Mouse (Mus musculus) midbrain, embryonic 11.5 days (tissue): ENCODE data around the gene Myh9. TPM values are rescaled to one million over a fixed set of nuclear protein-coding genes. Genes with fewer than 3 reads are reported as not detected.

Experiments
- ATAC-seq: fragments of 200-750 bp; cut with Nextera tagmentation; 2 replicates; pipeline ENCODE4 v1.8.0; 2017; ENCODE audit warnings: moderate TSS enrichment, moderate library complexity; ENCODE audit not compliant: low FRiP score
- DNase-seq: peaks from one replicate; pipeline ENCODE4 v3.0.0; 2015; ENCODE audit warnings: low spot score; ENCODE audit errors: missing footprints
- H3K27ac ChIP-seq: fragments of 300-500 bp; sonication (generic); 2 replicates; pipeline ENCODE4 v1.5.1; 2014; ENCODE audit warnings: low read depth, low read length
- H3K27me3 ChIP-seq: fragments of 300-500 bp; sonication (generic); 2 replicates; pipeline ENCODE4 v1.6.1; 2014; ENCODE audit warnings: mild to moderate bottlenecking, low read length, moderate library complexity, mixed read lengths; ENCODE audit not compliant: control insufficient read depth, insufficient read depth
- H3K36me3 ChIP-seq: fragments of 300-500 bp; sonication (generic); 2 replicates; pipeline ENCODE4 v1.6.1; 2014; ENCODE audit warnings: mild to moderate bottlenecking, low read length, moderate library complexity, mixed read lengths; ENCODE audit not compliant: control insufficient read depth, insufficient read depth
- H3K4me1 ChIP-seq: fragments of 300-500 bp; sonication (generic); 2 replicates; pipeline ENCODE4 v1.6.1; 2014; ENCODE audit warnings: low read length; ENCODE audit not compliant: control insufficient read depth, insufficient read depth
- H3K4me2 ChIP-seq: fragments of 300-500 bp; sonication (generic); 2 replicates; pipeline ENCODE4 v1.6.1; 2014; ENCODE audit warnings: mild to moderate bottlenecking, moderate library complexity
- H3K4me3 ChIP-seq: fragments of 300-500 bp; sonication (generic); 2 replicates; pipeline ENCODE4 v1.5.1; 2014; ENCODE audit warnings: low read depth, low read length
- H3K9ac ChIP-seq: fragments of 300-500 bp; sonication (generic); 2 replicates; pipeline ENCODE4 v1.6.1; 2014; ENCODE audit warnings: low read length
- H3K9me3 ChIP-seq: fragments of 300-500 bp; sonication (generic); 2 replicates; pipeline ENCODE4 v1.6.1; 2016; ENCODE audit warnings: low read length; ENCODE audit not compliant: control insufficient read depth
- WGBS: fragments of 180-500 bp; shearing (Covaris S2); extraction: QIAGEN DNeasy Blood & Tissue Kit; methylation state at CpG from one replicate; pipeline ENCODE4 v1.1.7; 2014; 5-methylcytosine and 5-hydroxymethylcytosine counted together
- polyA plus RNA-seq: library from polyadenylated mRNA; unstranded; fragments of >200 nt; fragmentation: Nextera tagmentation; extraction: Ambion mirVana; gene quantifications from 2 replicates; pipeline ENCODE4 v1.2.1, GENCODE M21; 2014

Gene Myh9
- polyA plus RNA-seq, 1 experiment from 2014 or later: 19.6 TPM

DNA sequence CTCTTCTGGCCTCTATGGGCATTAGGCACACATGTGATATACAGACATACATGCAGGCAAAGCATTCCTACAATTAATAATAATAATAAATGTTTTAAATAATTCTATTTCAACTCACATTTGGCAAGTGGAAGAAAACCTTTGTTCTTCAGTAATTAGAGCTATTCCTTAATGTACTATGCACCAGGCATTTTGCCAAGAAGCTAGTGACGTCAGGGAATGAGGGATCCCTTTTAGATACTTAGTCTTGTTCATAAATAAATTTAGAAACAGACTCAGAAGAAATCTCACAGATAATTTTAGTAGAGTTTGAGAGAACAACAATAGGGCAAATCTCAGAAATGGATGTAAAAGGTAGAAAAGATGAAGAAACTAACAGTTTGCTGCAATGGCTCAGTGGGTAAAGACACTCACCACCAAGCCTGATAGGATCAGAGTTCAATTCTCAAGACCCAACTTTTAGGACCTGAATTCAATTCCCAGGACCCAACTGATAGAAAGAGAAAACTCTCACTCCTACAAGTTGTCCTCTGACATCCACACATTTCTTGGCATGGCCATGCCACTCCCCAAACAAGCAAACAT, 18.2 kb upstream of the Myh9 start:
- WGBS: 85% methylated on average over 1 of the region's 1 CpGs
- H3K4me3 ChIP-seq: no peak overlapping the region
- H3K27ac ChIP-seq: no peak overlapping the region
- H3K4me1 ChIP-seq: no peaks in the 10 kb centered on the region
- ATAC-seq: no peak
- no peak overlapping the region for H3K9ac ChIP-seq
- no peak for DNase-seq
- H3K36me3 ChIP-seq: no peaks in the 10 kb centered on the region
- H3K4me2 ChIP-seq: no peak overlapping the region
- no peaks in the 10 kb centered on the region for H3K27me3 ChIP-seq
- H3K9me3 ChIP-seq: no peaks in the 10 kb centered on the region

- no peaks in the 10 kb centered on the region for H3K9me3 ChIP-seq
- no peaks in the 10 kb centered on the region for H3K4me1 ChIP-seq
- no peaks in the 10 kb centered on the region for H3K27me3 ChIP-seq
- ATAC-seq (peak; percentile 52; the same call in 1 of the 2 replicates), DNase-seq (peak; percentile 93)
- H3K36me3 ChIP-seq: no peaks in the 10 kb centered on the region
- H3K4me3 ChIP-seq: peak overlapping the region; percentile 46
- no peak overlapping the region for H3K27ac ChIP-seq
- peak overlapping the region; percentile 80 for H3K4me2 ChIP-seq
- 2% methylated on average over 28 of the region's 28 CpGs for WGBS
- peak overlapping the region; percentile 60 for H3K9ac ChIP-seq
These were observed 15.7 kb upstream of the Myh9 start for GRCm38 (mm10) chr15:77857662-77858156.

DNA sequence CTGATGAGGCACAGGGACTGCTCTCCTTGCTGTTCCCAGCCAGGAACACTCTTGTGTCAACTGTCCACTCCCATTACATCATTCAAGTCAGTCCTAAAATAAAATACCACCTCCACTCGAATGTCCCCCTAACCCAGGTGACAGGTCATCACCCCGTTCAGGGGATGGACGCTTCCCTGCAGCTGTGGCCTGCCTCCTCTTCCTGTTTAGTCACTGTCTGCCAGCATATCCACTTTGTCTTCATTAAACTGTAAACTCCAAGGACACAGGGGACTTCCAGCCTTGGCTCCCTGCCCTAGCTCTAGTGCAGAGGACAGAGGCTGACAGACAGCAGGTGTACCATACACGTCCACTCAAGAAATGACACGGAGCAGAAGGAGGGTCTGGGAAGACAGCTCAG, 14.6 kb upstream of the Myh9 start:
- DNase-seq (no peak), ATAC-seq (no peak)
- H3K27ac ChIP-seq: no peak overlapping the region
- 73% methylated on average over 5 of the region's 5 CpGs for WGBS
- H3K4me2 ChIP-seq: no peak overlapping the region
- H3K4me3 ChIP-seq: no peak overlapping the region
- no peaks in the 10 kb centered on the region for H3K4me1 ChIP-seq
- H3K9me3 ChIP-seq: no peaks in the 10 kb centered on the region
- no peak overlapping the region for H3K9ac ChIP-seq
- no peaks in the 10 kb centered on the region for H3K27me3 ChIP-seq
- H3K36me3 ChIP-seq: no peaks in the 10 kb centered on the region

DNA sequence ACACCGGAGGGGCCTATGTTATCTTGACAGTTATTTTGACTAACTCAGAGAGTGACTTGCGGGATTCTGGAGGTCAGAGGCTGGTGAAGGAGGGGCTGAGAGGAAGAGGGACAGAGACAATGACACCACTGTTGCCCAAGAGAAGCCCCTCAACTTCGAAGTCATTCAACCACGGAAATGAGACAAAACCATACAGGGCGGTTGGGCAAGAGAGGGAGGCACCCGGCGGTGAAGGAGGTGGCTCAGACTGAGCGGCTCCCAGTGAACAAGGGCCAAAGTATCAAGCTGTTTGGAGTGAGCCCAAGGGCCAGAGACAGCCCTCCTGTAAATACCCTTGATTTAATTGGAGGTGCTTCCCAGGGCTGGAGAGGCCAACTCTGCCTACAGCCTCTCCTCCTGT, 13.3 kb upstream of the Myh9 start:
- DNase-seq (no peak), ATAC-seq (no peak)
- H3K4me3 ChIP-seq: no peak overlapping the region
- 59% methylated on average over 8 of the region's 8 CpGs for WGBS
- H3K9ac ChIP-seq: no peak overlapping the region
- no peak overlapping the region for H3K4me2 ChIP-seq
- H3K27ac ChIP-seq: no peak overlapping the region
- H3K9me3 ChIP-seq: no peaks in the 10 kb centered on the region
- no peaks in the 10 kb centered on the region for H3K4me1 ChIP-seq
- H3K36me3 ChIP-seq: no peaks in the 10 kb centered on the region
- H3K27me3 ChIP-seq: no peaks in the 10 kb centered on the region

DNA sequence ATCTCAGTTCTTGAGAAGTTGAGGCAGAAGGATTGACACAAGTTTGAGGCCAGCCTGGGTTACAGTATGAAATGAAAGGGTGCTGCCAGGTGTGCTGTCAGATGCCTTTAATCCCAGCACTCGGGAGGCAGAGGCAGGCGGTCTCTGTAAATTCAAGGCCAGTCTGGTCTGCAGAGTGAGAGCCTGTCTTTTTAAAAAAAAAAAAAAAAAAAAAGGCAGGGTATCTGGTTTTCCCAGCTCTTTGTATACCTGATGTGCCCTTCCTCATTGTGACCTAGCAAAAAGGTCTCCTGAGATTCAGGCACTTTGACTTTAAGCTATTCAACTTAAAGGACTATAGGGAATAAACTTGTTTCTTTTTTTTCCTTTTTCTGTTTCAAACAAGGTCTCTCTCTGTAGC, 10.0 kb upstream of the Myh9 start:
- H3K27me3 ChIP-seq: no peaks in the 10 kb centered on the region
- no peak for ATAC-seq
- DNase-seq: no peak
- no peaks in the 10 kb centered on the region for H3K9me3 ChIP-seq
- no peaks in the 10 kb centered on the region for H3K36me3 ChIP-seq
- H3K4me2 ChIP-seq: no peak overlapping the region
- no peak overlapping the region for H3K27ac ChIP-seq
- H3K4me3 ChIP-seq: no peak overlapping the region
- H3K4me1 ChIP-seq: no peaks in the 10 kb centered on the region
- WGBS: 90% methylated on average over 2 of the region's 2 CpGs
- no peak overlapping the region for H3K9ac ChIP-seq

- 44% methylated on average over 3 of the region's 3 CpGs for WGBS
- Histone ChIP-seq H3K4me3 (no peak overlapping the region), H3K9me3 (no peaks in the 10 kb centered on the region), H3K27ac (no peak overlapping the region), H3K27me3 (no peaks in the 10 kb centered on the region), H3K4me1 (no peaks in the 10 kb centered on the region), H3K4me2 (no peak overlapping the region), H3K36me3 (no peaks in the 10 kb centered on the region), H3K9ac (no peak overlapping the region)
- ATAC-seq (no peak), DNase-seq (no peak)
These were observed 9.2 kb upstream of the Myh9 start for GRCm38 (mm10) chr15:77851136-77851535.

GRCm38 (mm10) chr15:77849572-77850229, 7.7 kb upstream of the Myh9 start:
- H3K9me3 ChIP-seq: no peaks in the 10 kb centered on the region
- no peaks in the 10 kb centered on the region for H3K27me3 ChIP-seq
- DNase-seq (no peak), ATAC-seq (no peak)
- no peaks in the 10 kb centered on the region for H3K4me1 ChIP-seq
- H3K4me2 ChIP-seq: no peak overlapping the region
- H3K4me3 ChIP-seq: no peak overlapping the region
- H3K27ac ChIP-seq: no peak overlapping the region
- H3K36me3 ChIP-seq: no peaks in the 10 kb centered on the region
- no peak overlapping the region for H3K9ac ChIP-seq
- 78% methylated on average over 9 of the region's 9 CpGs for WGBS

DNA sequence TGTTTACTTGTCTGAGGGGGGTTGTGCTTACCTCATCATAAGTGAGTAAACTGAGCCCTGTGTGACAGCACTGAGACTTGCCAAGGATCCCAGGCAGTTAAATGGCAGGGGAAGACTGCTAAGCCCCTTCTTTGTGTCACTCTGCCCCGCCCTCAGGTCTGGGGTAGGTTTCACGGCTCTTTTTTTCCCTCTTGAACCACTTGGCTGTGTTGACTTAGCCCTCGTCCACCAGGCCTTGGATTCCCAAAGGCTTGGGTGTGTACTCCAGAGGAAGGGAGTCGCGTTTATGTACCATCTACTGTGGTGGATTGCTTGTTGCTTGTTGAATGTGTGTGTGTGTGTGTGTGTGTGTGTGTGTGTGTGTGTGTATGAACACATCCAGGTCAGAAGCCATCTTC, 7.1 kb upstream of the Myh9 start:
- no peak for ATAC-seq
- Histone ChIP-seq H3K4me3 (no peak overlapping the region), H3K9me3 (no peaks in the 10 kb centered on the region), H3K9ac (no peak overlapping the region), H3K4me2 (no peak overlapping the region), H3K4me1 (no peaks in the 10 kb centered on the region), H3K27ac (no peak overlapping the region), H3K27me3 (no peaks in the 10 kb centered on the region), H3K36me3 (no peaks in the 10 kb centered on the region)
- no peak for DNase-seq
- WGBS: 55% methylated on average over 5 of the region's 5 CpGs

DNA sequence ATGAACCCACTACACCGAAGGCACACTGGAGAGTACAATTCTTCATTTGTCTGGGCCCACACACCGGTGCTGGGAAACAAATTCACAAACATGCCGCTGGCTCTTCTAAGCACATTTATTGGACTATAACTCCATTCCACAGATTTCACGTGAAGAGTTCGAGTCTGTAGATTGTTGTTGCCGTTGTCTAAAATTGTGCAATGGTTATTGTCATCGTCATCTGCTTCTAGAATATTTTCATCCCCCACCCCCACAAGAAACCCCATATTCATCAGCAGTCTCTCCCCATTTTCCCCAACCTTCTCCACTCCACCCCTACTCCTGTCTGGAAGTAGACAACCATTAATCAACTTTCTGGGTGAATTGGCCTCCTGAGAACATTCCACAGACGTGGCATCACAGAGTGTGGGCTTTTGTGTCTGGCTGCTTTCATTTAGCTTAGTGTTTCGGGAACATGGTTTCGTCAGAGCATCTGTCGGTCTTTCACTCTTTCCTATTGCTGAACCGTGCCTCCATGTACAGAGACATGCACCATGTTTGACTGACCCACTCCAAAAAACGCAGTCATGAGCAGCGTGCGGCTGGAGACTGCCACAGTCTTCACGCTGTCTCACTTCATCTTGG, 6.6 kb upstream of the Myh9 start:
- no peaks in the 10 kb centered on the region for H3K36me3 ChIP-seq
- 90% methylated on average over 16 of the region's 16 CpGs for WGBS
- no peaks in the 10 kb centered on the region for H3K9me3 ChIP-seq
- ATAC-seq (no peak), DNase-seq (no peak)
- H3K4me1 ChIP-seq: no peaks in the 10 kb centered on the region
- H3K9ac ChIP-seq: no peak overlapping the region
- no peak overlapping the region for H3K4me2 ChIP-seq
- no peak overlapping the region for H3K27ac ChIP-seq
- H3K27me3 ChIP-seq: no peaks in the 10 kb centered on the region
- H3K4me3 ChIP-seq: no peak overlapping the region
